Mouse (Mus musculus): Measurements from ENCODE around the gene Abcb11.

DNA sequence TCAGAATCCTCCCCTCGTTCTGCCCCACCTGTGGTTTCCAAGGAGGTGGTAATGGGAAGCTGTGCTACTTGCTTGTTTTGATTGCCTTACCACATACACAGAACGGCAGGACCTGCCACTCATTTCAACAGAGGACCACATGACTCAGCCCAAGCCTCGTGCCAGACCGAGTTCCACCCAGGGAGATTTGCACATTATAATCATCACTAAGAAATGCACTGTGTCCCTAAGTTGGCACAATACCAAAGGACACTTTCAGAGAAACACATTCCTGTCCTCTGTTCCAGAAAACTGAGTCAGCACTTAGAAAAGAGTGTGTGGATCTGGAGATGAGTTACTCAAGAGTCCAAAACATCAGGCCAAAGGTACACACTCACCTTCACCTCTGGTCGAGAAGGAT lies 53.4 kb downstream of the Abcb11 start:
- TF ChIP-seq POLR2A (IDR thresholded peaks at IDR 0.05; ENCODE audit: insufficient read length, low read depth) (no peak), SRF (IDR thresholded peaks at IDR 0.05; ENCODE audit: control insufficient read depth, insufficient read length, low read depth) (no peak), E2F4 (IDR thresholded peaks at IDR 0.05; ENCODE audit: insufficient read depth) (no peak), MYOG (IDR thresholded peaks at IDR 0.05; ENCODE audit: control insufficient read depth in 1 of 3, insufficient read depth in 1 of 3, insufficient read length in 2 of 3, low read depth in 2 of 3) (no peak), CEBPB (IDR thresholded peaks at IDR 0.05; ENCODE audit: insufficient read depth, poor library complexity, severe bottlenecking) (no peak), MAX (IDR thresholded peaks at IDR 0.05; ENCODE audit: low read depth) (no peak), MYOD1 (IDR thresholded peaks at IDR 0.05; ENCODE audit: control insufficient read depth in 1 of 3, insufficient read length in 2 of 3, low read depth in 2 of 3) (no peak)
